Mouse (Mus musculus) embryonic facial prominence, embryonic 10.5 days (tissue): ENCODE measurements around the gene Pde10a. TPM values are rescaled to one million over a fixed set of nuclear protein-coding genes. Genes with fewer than 3 reads are reported as not detected.

Experiments
- DNase-seq: peaks from one replicate; pipeline ENCODE4 v3.0.0-alpha.2; 2017; ENCODE audit warnings: low spot score
- H3K27ac ChIP-seq: fragments of 300-500 bp; sonication (generic); replicated peaks from 2 replicates; pipeline ENCODE4 v1.5.1; 2016; ENCODE audit warnings: mild to moderate bottlenecking
- H3K27me3 ChIP-seq: fragments of 300-500 bp; sonication (generic); replicated peaks from 2 replicates; pipeline ENCODE4 v1.6.1; 2016; ENCODE audit warnings: low read depth, mild to moderate bottlenecking; ENCODE audit not compliant: poor library complexity, severe bottlenecking
- H3K36me3 ChIP-seq: fragments of 300-500 bp; sonication (generic); replicated peaks from 2 replicates; pipeline ENCODE4 v1.6.1; 2016; ENCODE audit warnings: mild to moderate bottlenecking, moderate library complexity
- H3K4me1 ChIP-seq: fragments of 300-500 bp; sonication (generic); 2 replicates; pipeline ENCODE4 v1.6.1; 2016
- H3K4me3 ChIP-seq: fragments of 300-500 bp; sonication (generic); 2 replicates; pipeline ENCODE4 v1.5.1; 2016; ENCODE audit warnings: mild to moderate bottlenecking, moderate library complexity
- H3K9me3 ChIP-seq: fragments of 300-500 bp; sonication (generic); 2 replicates; pipeline ENCODE4 v1.6.1; 2016; ENCODE audit warnings: mild to moderate bottlenecking
- WGBS: fragments of 180-500 bp; shearing (Covaris S2); methylation state at CpG from one replicate; pipeline ENCODE4 v1.1.7; 2016; 5-methylcytosine and 5-hydroxymethylcytosine counted together
- polyA plus RNA-seq: library from polyadenylated mRNA; unstranded; fragments of >200 nt; fragmentation: Nextera tagmentation; extraction: Ambion mirVana; gene quantifications from 2 replicates; pipeline ENCODE4 v1.2.1, GENCODE M21; 2016

Gene Pde10a
- polyA plus RNA-seq, 1 experiment from 2014 or later: 2.2 TPM

DNA sequence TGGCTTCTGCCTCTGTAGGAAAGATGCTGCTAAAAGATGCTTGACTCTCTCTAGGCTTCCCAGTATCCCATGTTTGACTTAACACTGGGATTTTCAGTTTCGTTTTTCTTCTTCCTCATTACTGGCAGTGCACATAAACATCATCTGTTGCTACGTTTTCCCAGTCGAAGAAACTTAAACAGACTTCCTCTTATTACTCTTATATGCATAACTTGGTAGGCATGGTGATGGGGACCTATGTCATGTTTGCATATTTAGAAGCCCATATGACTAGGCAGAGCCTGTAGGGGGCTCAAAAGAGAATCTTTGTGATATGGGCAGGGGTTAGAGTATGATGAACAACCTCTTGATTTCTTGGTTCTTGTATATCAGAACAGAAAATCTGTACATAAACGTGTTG, 224.3 kb downstream of the Pde10a start:
- no peak for DNase-seq
- Histone ChIP-seq H3K4me1 (no peaks in the 10 kb centered on the region), H3K27me3 (peaks cover 6% of the 10 kb centered on the region; the same call in 1 of the 2 replicates), H3K4me3 (no peak overlapping the region), H3K27ac (no peak overlapping the region), H3K36me3 (no peaks in the 10 kb centered on the region), H3K9me3 (no peaks in the 10 kb centered on the region)
- 87% methylated on average over 4 of the region's 4 CpGs for WGBS

DNA sequence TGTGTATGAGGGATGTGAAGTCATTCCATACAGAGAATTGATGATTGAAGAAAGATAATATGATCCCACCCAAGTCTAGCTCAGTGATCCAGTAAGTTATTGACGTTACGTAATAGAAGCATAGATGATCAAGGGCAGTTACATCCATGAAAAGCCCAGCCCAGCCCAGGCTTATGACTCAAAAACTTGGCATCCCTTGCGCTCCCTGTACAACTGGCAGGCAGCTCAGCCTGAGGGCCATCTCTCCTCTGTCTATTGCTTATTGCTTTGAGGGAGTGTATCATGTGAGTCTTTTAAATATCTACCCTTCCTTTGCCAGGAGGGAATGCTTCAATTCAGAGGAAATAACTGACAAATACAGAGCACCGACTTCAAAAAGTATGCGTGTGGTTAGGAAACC, 232.4 kb downstream of the Pde10a start:
- WGBS: 94% methylated on average over 5 of the region's 5 CpGs
- no peak overlapping the region for H3K27ac ChIP-seq
- no peaks in the 10 kb centered on the region for H3K4me1 ChIP-seq
- H3K27me3 ChIP-seq: no peaks in the 10 kb centered on the region
- no peak for DNase-seq
- H3K36me3 ChIP-seq: no peaks in the 10 kb centered on the region
- no peaks in the 10 kb centered on the region for H3K9me3 ChIP-seq
- no peak overlapping the region for H3K4me3 ChIP-seq

DNA sequence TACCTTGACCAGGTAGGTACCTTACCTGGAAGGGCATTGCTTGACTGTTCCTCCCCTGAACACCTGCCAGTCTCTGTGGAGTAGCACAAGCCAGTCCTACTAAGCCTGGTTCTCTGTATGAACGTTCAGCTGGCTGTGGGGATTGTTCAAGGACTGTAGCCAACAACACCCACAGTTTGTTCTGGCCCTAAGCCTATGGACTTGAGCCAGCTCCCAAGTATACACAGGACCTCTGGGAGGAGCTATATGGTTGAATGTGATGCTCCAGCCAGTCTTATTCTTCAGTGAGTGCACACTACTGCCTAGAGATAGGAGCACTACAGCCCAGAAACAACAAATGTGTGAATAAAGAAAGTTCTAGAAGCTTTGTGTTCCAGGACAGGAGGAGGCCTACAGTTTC, 238.1 kb downstream of the Pde10a start:
- 67% methylated on average over 1 of the region's 1 CpGs for WGBS
- Histone ChIP-seq H3K27ac (no peak overlapping the region), H3K9me3 (no peaks in the 10 kb centered on the region), H3K27me3 (no peaks in the 10 kb centered on the region), H3K36me3 (no peaks in the 10 kb centered on the region), H3K4me1 (no peaks in the 10 kb centered on the region), H3K4me3 (no peak overlapping the region)
- DNase-seq: no peak

DNA sequence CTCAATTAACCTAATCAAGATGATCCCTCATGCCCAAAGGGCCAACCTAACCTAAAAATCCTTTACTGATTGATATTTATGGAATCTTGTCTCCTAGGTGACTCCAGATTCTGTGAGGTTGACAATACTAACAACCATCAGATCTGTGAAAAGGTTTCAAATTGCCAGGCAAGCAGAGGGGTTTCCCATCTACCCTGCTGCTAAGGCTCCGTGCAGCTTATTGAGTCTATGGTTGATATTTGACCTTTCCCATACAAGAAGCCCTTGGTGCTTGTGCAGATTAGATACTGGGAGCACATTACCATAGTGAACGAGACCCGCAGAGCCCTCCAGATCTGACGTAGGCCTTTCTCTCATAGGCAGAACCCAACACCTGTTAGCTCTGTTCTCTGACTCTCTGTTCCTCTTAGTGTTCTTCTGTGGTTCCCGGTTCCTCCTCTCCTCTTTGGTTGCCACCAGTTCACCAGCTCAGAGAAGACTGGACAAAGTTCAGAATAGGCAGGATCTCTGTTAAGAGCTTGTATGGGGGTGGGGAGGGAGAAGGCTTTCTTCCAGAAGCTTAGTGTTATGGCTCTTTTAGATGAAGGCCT, 240.9 kb downstream of the Pde10a start:
- no peak for DNase-seq
- Histone ChIP-seq H3K27ac (no peak overlapping the region), H3K4me3 (no peak overlapping the region), H3K9me3 (no peaks in the 10 kb centered on the region), H3K27me3 (no peaks in the 10 kb centered on the region), H3K4me1 (no peaks in the 10 kb centered on the region), H3K36me3 (no peaks in the 10 kb centered on the region)
- 90% methylated on average over 5 of the region's 5 CpGs for WGBS

DNA sequence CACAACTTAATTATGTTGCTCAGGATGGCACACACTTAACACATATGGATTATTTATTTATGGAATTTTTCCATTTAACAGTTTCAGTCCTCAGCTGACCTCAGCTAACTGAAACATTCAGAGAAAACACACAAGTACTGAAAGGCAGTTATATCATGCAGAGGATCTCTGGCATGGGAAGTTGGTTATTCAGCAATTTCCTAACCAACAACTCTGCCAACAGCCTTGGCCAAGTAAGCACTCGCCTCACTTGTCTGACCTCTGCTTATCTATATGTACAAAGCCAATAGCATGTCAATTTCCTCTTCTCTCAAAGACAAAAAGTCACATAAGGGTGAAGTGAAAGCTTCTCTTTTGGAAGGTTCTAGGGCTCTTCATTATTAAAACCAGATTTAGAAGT, 244.0 kb downstream of the Pde10a start:
- Histone ChIP-seq H3K9me3 (no peaks in the 10 kb centered on the region), H3K4me3 (no peak overlapping the region), H3K4me1 (no peaks in the 10 kb centered on the region), H3K36me3 (no peaks in the 10 kb centered on the region), H3K27me3 (no peaks in the 10 kb centered on the region), H3K27ac (no peak overlapping the region)
- WGBS: 82% methylated on average over 1 of the region's 1 CpGs
- DNase-seq: no peak

DNA sequence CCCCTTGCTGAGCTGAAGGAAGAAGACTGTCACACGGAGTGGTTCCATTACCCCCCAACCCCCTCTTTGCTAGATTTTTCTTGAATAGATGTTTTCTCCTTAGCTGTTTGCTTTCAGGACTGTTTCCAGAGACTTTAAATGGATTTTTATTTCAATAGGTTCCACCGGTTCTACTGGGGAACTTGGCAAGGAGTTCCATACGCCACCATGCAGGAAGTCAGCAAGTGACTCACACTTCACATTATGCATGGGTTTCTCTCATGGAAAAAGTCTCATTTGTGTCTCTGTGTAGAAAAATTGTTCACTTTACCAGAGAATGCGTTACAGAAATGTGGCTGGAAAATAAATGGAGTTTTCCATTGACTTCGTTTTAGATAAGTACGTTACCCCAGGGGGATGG, 248.2 kb downstream of the Pde10a start:
- Histone ChIP-seq H3K4me3 (no peak overlapping the region), H3K4me1 (no peaks in the 10 kb centered on the region), H3K27ac (no peak overlapping the region), H3K36me3 (no peaks in the 10 kb centered on the region), H3K9me3 (no peaks in the 10 kb centered on the region), H3K27me3 (no peaks in the 10 kb centered on the region)
- DNase-seq: no peak
- WGBS: 88% methylated on average over 6 of the region's 6 CpGs

DNA sequence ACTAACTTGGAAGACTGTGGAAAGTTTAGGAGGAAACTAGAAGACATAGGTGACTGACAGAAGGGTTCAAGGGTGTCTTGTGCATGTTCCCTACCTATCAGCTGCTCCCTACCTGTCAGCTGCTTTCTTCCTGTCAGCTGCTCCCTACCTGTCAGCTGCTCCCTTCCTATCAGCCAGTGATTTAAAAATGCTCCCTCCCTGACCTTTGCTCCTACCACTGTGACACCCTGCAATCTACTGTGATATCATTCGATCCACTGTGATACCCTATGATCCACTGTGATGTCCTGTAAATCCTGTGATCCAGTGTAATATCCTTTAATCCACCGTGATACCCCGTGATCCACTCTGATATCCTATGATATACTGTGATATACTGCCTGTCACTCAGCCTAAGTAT, 249.1 kb downstream of the Pde10a start:
- H3K4me3 ChIP-seq: no peak overlapping the region

DNA sequence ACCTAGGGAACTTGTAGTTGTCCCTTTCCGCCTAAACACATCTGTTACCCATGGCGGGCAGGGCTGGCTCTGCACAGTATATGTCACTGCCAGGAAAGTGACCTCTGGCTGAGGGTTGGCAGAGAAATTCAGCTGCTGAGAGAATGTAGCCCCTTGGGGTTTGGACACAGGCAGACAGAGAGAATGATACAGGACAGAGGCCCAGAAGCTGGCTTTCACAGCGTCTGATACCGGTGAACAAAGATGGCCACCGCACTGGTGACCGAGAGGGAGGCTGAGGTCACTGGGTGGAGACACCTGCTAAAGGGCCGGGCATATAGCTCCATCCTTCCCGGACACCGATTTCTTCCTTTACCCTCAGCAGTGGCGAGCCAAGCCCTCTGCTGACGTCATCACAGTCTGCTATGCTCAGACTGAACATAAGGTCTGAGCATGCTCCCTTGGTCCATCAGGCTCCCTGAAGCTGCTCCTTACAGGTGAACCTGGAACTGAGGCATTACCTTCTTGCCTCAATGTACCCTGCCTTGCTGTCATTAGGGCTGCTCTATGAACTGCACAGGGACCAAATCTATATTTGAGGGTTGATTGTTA, 250.5 kb downstream of the Pde10a start:
- Histone ChIP-seq H3K9me3 (no peaks in the 10 kb centered on the region), H3K4me1 (no peaks in the 10 kb centered on the region), H3K4me3 (no peak overlapping the region), H3K27ac (no peak overlapping the region), H3K36me3 (no peaks in the 10 kb centered on the region), H3K27me3 (no peaks in the 10 kb centered on the region)
- 81% methylated on average over 11 of the region's 11 CpGs for WGBS
- DNase-seq: no peak

More for the DNA sequence above, 249.1 kb downstream of the Pde10a start:
- 92% methylated on average over 3 of the region's 3 CpGs for WGBS
- no peaks in the 10 kb centered on the region for H3K36me3 ChIP-seq
- no peaks in the 10 kb centered on the region for H3K4me1 ChIP-seq
- no peaks in the 10 kb centered on the region for H3K27me3 ChIP-seq
- H3K27ac ChIP-seq: no peak overlapping the region
- no peak for DNase-seq
- H3K9me3 ChIP-seq: no peaks in the 10 kb centered on the region

DNA sequence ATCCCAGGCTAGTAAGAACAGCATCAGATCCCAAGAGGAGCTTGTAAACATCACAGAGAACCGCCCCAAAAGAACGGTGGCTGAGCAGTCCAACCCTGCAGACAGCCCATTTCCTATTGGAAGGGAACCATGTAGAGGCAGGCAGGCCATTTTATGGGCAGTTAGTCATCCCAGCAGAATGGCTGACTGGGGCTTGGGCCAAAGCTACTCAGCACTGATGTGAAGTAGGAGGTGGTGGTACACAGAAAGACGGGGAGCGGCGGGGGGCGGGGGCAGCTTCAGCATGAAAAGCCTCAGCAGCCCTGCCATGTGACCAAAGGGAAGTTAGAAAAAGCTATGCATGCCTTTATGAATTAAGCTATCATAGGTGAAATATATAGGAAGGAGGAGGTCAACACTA, 252.5 kb downstream of the Pde10a start:
- Histone ChIP-seq H3K27ac (no peak overlapping the region), H3K9me3 (no peaks in the 10 kb centered on the region), H3K4me3 (no peak overlapping the region), H3K4me1 (no peaks in the 10 kb centered on the region), H3K27me3 (no peaks in the 10 kb centered on the region), H3K36me3 (no peaks in the 10 kb centered on the region)
- 94% methylated on average over 6 of the region's 6 CpGs for WGBS
- DNase-seq: no peak

DNA sequence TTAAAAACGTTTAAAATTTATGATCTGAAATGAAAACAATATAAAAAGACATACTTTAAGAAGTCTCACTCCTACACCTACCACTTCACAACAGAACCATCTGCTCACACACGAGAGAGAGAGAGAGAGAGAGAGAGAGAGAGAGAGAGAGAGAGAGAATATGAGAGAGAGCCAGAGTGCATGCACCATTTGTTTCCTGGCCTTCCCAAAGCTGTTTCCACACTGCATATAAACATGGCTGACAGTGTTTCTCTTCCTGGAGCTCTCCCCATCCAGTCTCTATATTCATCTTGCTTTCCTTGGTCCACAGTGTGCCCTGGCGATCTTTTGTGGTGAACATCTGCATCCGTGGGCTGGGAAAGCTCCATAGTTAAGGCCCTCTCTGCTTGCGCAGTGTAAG, 253.7 kb downstream of the Pde10a start:
- no peaks in the 10 kb centered on the region for H3K9me3 ChIP-seq
- no peak for DNase-seq
- no peak overlapping the region for H3K27ac ChIP-seq
- H3K36me3 ChIP-seq: no peaks in the 10 kb centered on the region
- no peaks in the 10 kb centered on the region for H3K4me1 ChIP-seq
- H3K4me3 ChIP-seq: no peak overlapping the region
- WGBS: 73% methylated on average over 5 of the region's 5 CpGs
- H3K27me3 ChIP-seq: no peaks in the 10 kb centered on the region

DNA sequence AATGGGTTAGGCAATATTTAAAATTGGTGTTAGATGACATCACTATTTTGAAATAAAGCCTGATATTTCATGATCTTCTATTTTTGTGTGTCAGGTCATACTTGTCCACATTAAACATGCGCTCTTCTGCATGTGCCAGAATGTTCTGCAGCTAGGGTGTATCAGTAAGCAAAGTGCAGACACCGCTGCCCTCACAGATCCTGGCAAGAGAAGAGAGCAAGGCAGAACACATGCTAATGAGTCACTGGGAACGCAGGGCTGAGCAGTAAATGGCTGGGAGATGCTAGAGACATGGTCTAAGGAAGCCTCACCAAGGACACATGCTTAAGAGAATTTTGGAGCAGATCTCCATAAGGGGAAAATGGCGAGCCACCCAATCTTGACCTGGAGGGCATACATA, 255.3 kb downstream of the Pde10a start:
- H3K36me3 ChIP-seq: no peaks in the 10 kb centered on the region
- H3K4me1 ChIP-seq: no peaks in the 10 kb centered on the region
- H3K27ac ChIP-seq: no peak overlapping the region
- DNase-seq: no peak
- 87% methylated on average over 4 of the region's 4 CpGs for WGBS
- H3K27me3 ChIP-seq: no peaks in the 10 kb centered on the region
- H3K4me3 ChIP-seq: no peak overlapping the region
- no peaks in the 10 kb centered on the region for H3K9me3 ChIP-seq

DNA sequence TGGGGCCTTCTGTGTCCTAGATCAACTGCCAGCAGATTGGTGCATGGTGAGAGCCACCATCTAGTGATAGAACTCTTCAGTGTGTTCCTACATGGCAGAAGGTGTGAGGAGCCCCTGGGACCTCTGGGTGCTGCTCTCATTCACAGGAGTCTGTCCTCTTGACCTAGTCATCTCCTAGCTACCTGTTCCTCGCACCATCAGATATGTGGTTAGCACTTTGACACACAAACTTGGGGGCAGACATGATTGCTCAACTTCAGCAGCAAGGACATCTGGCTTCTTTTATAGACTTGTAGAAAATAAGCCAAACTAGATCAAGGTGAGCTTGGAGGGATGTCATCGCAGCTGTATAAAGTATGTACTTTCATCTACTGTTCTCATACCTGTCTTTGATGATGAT, 255.9 kb downstream of the Pde10a start:
- no peaks in the 10 kb centered on the region for H3K36me3 ChIP-seq
- H3K27me3 ChIP-seq: no peaks in the 10 kb centered on the region
- no peaks in the 10 kb centered on the region for H3K4me1 ChIP-seq
- H3K9me3 ChIP-seq: no peaks in the 10 kb centered on the region
- no peak for DNase-seq
- H3K4me3 ChIP-seq: no peak overlapping the region
- no peak overlapping the region for H3K27ac ChIP-seq
- 92% methylated on average over 2 of the region's 2 CpGs for WGBS

DNA sequence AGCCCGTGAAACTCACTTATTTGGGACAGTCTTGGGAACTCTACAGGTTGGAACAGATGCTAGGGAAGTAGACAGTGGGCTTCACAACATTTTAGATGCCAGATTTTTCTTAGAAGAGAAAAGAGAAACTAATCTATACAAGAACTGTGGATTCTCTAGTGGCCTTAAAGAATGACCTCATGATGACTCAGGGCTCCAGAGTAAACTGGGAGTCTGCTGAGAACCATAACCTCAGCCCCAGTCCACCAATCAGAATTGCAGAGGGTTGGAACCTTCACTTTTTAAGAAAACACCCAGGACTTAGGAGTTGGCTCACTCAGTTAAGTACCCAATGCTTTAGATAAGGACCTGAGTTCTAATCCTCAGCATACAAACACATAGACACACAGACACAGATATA, 256.4 kb downstream of the Pde10a start:
- no peaks in the 10 kb centered on the region for H3K36me3 ChIP-seq
- no peaks in the 10 kb centered on the region for H3K9me3 ChIP-seq
- H3K27me3 ChIP-seq: no peaks in the 10 kb centered on the region
- H3K27ac ChIP-seq: no peak overlapping the region
- no peak for DNase-seq
- H3K4me1 ChIP-seq: no peaks in the 10 kb centered on the region
- no peak overlapping the region for H3K4me3 ChIP-seq
- 85% methylated on average over 1 of the region's 1 CpGs for WGBS
